Comparison of ENCODE assay signal across 17 mouse cellular contexts in the genomic region with DNA sequence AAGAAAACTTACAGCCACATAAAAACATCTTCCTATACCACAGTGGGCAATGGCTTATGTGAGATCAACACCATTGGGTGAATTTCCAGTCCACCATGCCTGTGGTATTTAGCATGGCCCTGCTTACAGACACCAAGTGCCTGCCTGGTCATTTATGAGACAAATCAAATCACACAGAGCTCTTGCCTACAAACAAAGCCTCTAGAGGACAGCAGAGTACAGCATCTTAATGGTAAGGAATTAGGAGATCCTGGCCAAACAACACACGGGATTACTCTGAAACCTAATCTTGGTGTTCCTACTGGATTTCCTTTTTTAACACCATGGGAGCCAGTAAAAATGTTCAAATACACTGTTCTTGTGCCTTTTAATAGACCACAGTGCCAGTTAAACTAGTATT. TPM values are rescaled to one million over a fixed set of nuclear protein-coding genes. Genes with fewer than 3 reads are reported as not detected.
DNase-seq lines count a peak whose midpoint lies in the region; ATAC-seq and TF ChIP-seq lines count a peak whose summit lies in the region.
"Had no signal": no experiment of that assay in that cellular context is flagged by ENCODE, and none has a peak within 500 bp of the region (broad histone marks: within the 10 kb centered on the region; RNA-seq: fewer than 3 reads in every experiment).

No protein-coding gene starts in this region.

- no peak overlapping the region for H3K9ac ChIP-seq in intestine, postnatal 0 days (ENCODE audit: low read depth, low read length)
- H3K9ac ChIP-seq in intestine, embryonic 16.5 days (ENCODE audit: low read depth, low read length) = no peak overlapping the region
- no peak overlapping the region for H3K9ac ChIP-seq in liver, postnatal 0 days (replicated peaks)
- H3K9ac ChIP-seq in liver, embryonic 11.5 days (ENCODE audit: low read depth, low read length) = no peak overlapping the region
- H3K9ac ChIP-seq: embryonic facial prominence, embryonic 13.5 days; forebrain, embryonic 13.5 days; hindbrain, embryonic 13.5 days had no signal

- DNase-seq in liver, postnatal 0 days = no peak
- no peak for DNase-seq in liver, embryonic 11.5 days (ENCODE audit: low spot score)
- DNase-seq in brain, adult 2 months (ENCODE audit: low read depth, low spot score) = peak; percentile 43
- no peak for DNase-seq in urinary bladder, postnatal 25 days (ENCODE audit: low spot score)
- DNase-seq: adrenal gland, postnatal 10 days; cerebellum, adult 18-20 months; cerebellum, adult 9-11 months; cerebellum, postnatal 36 days; gastrocnemius, adult 2 months; gastrocnemius, postnatal 25 days; heart, postnatal 10 days; heart, postnatal 4 days had no signal

- H3K4me1 ChIP-seq in intestine, postnatal 0 days (replicated peaks; ENCODE audit: control insufficient read depth, insufficient read depth, low read length) = no peaks in the 10 kb centered on the region
- H3K4me1 ChIP-seq in intestine, embryonic 16.5 days (ENCODE audit: control insufficient read depth, insufficient read depth, low read length) = no peaks in the 10 kb centered on the region
- no peaks in the 10 kb centered on the region for H3K4me1 ChIP-seq in liver, postnatal 0 days (ENCODE audit: insufficient read depth)
- H3K4me1 ChIP-seq in liver, embryonic 11.5 days (replicated peaks; ENCODE audit: control insufficient read depth, insufficient read depth, low read length) = no peaks in the 10 kb centered on the region
- H3K4me1 ChIP-seq: embryonic facial prominence, embryonic 13.5 days; forebrain, embryonic 13.5 days had no signal

- no peak overlapping the region for H3K4me3 ChIP-seq in intestine, postnatal 0 days (ENCODE audit: low read depth, low read length)
- H3K4me3 ChIP-seq in intestine, embryonic 16.5 days (ENCODE audit: low read length) = no peak overlapping the region
- no peak overlapping the region for H3K4me3 ChIP-seq in liver, postnatal 0 days (ENCODE audit: low read depth, low read length)
- H3K4me3 ChIP-seq in liver, embryonic 11.5 days (ENCODE audit: low read depth, low read length) = no peak overlapping the region
- H3K4me3 ChIP-seq: embryonic facial prominence, embryonic 13.5 days; forebrain, embryonic 13.5 days; gastrocnemius, adult 2 months; hindbrain, embryonic 13.5 days had no signal

- no peaks in the 10 kb centered on the region for H3K27me3 ChIP-seq in intestine, postnatal 0 days (replicated peaks; ENCODE audit: control insufficient read depth, insufficient read depth, low read length)
- H3K27me3 ChIP-seq in intestine, embryonic 16.5 days (replicated peaks; ENCODE audit: control insufficient read depth, insufficient read depth, low read length) = no peaks in the 10 kb centered on the region
- H3K27me3 ChIP-seq in liver, postnatal 0 days (ENCODE audit: insufficient read depth, low read length) = no peaks in the 10 kb centered on the region
- no peaks in the 10 kb centered on the region for H3K27me3 ChIP-seq in liver, embryonic 11.5 days (replicated peaks; ENCODE audit: control insufficient read depth, insufficient read depth, low read length)
- H3K27me3 ChIP-seq: embryonic facial prominence, embryonic 13.5 days; forebrain, embryonic 13.5 days; hindbrain, embryonic 13.5 days had no signal

- no peaks in the 10 kb centered on the region for H3K9me3 ChIP-seq in intestine, postnatal 0 days (ENCODE audit: control insufficient read depth)
- H3K9me3 ChIP-seq in intestine, embryonic 16.5 days (ENCODE audit: control insufficient read depth, low read length) = no peaks in the 10 kb centered on the region
- no peaks in the 10 kb centered on the region for H3K9me3 ChIP-seq in liver, postnatal 0 days (ENCODE audit: low read length)
- H3K9me3 ChIP-seq in liver, embryonic 11.5 days (ENCODE audit: control insufficient read depth, low read length) = no peaks in the 10 kb centered on the region
- H3K9me3 ChIP-seq: embryonic facial prominence, embryonic 13.5 days; forebrain, embryonic 13.5 days; hindbrain, embryonic 13.5 days had no signal

- no peak for ATAC-seq in intestine, postnatal 0 days
- ATAC-seq in intestine, embryonic 16.5 days = no peak
- ATAC-seq in liver, postnatal 0 days = no peak
- ATAC-seq in liver, embryonic 11.5 days (replicated peaks; ENCODE audit: low FRiP score) = no peak
- ATAC-seq: forebrain, embryonic 13.5 days had no signal

- peak; percentile 18; the same call in 1 of the 2 replicates for TF ChIP-seq CTCF in intestine, postnatal 0 days (IDR thresholded peaks at IDR 0.05; ENCODE audit: low read depth)
- 0 out of 2 replicates have a peak, but pooled peaks have one; percentile 4 for TF ChIP-seq CTCF in liver, postnatal 0 days (IDR thresholded peaks at IDR 0.05; ENCODE audit: low read depth)

- WGBS in intestine, postnatal 0 days = 79% methylated on average over 1 of the region's 1 CpGs
- 70% methylated on average over 1 of the region's 1 CpGs for WGBS in intestine, embryonic 16.5 days
- WGBS in liver, postnatal 0 days (ENCODE audit: insufficient replicate concordance) = 78% methylated on average over 1 of the region's 1 CpGs
- WGBS in liver, embryonic 11.5 days = 87% methylated on average over 1 of the region's 1 CpGs

- H3K27ac ChIP-seq in intestine, postnatal 0 days (ENCODE audit: low read depth, low read length) = no peak overlapping the region
- H3K27ac ChIP-seq in intestine, embryonic 16.5 days (ENCODE audit: low read length) = no peak overlapping the region
- no peak overlapping the region for H3K27ac ChIP-seq in liver, postnatal 0 days (ENCODE audit: low read depth)
- H3K27ac ChIP-seq in liver, embryonic 11.5 days (ENCODE audit: low read depth, low read length) = no peak overlapping the region
- H3K27ac ChIP-seq: embryonic facial prominence, embryonic 13.5 days; forebrain, embryonic 13.5 days; hindbrain, embryonic 13.5 days had no signal

- H3K36me3 ChIP-seq in intestine, postnatal 0 days (ENCODE audit: control insufficient read depth, insufficient read depth) = peaks cover 63% of the 10 kb centered on the region
- H3K36me3 ChIP-seq in intestine, embryonic 16.5 days (ENCODE audit: control insufficient read depth, insufficient read depth, low read length) = peaks cover 18% of the 10 kb centered on the region; the same call in 1 of the 2 replicates
- peaks cover 72% of the 10 kb centered on the region for H3K36me3 ChIP-seq in liver, postnatal 0 days (replicated peaks; ENCODE audit: insufficient read depth, low read length)
- H3K36me3 ChIP-seq in liver, embryonic 11.5 days (ENCODE audit: control insufficient read depth, insufficient read depth, low read length) = peaks cover 63% of the 10 kb centered on the region

- H3K4me2 ChIP-seq in intestine, postnatal 0 days (replicated peaks; ENCODE audit: low read depth) = no peak overlapping the region
- H3K4me2 ChIP-seq in intestine, embryonic 16.5 days (ENCODE audit: low read depth, low read length) = no peak overlapping the region
- no peak overlapping the region for H3K4me2 ChIP-seq in liver, postnatal 0 days (ENCODE audit: low read depth, low read length)
- H3K4me2 ChIP-seq in liver, embryonic 11.5 days = no peak overlapping the region
- H3K4me2 ChIP-seq: embryonic facial prominence, embryonic 13.5 days; forebrain, embryonic 13.5 days; hindbrain, embryonic 13.5 days had no signal

- no peak for TF ChIP-seq EP300 in liver, postnatal 0 days (IDR thresholded peaks at IDR 0.05; ENCODE audit: low read depth)

RNA-seq across cellular contexts. Expression of a gene that starts 23.1 kb away (rescaled TPM):
- 21.1 and 21.7 TPM in 2 replicates for polyA plus RNA-seq in intestine, postnatal 0 days (2015; fragmentation: Nextera tagmentation; extraction: Ambion mirVana)
- polyA plus RNA-seq in intestine, embryonic 16.5 days (2015; fragmentation: Nextera tagmentation; extraction: Ambion mirVana) = 57.4 and 63.0 TPM in 2 replicates
- 18.2 and 19.6 TPM in 2 replicates for polyA plus RNA-seq in liver, postnatal 0 days (2015; fragmentation: Nextera tagmentation; extraction: Ambion mirVana)
- polyA plus RNA-seq in liver, embryonic 11.5 days (2014; fragmentation: Nextera tagmentation; extraction: Ambion mirVana) = 97.9 and 110 TPM in 2 replicates

RNA-seq across cellular contexts. Expression of a gene that starts 23.2 kb away (rescaled TPM):
- polyA plus RNA-seq in intestine, postnatal 0 days (2015; fragmentation: Nextera tagmentation; extraction: Ambion mirVana) = 10.4 and 13.9 TPM in 2 replicates
- 21.5 and 25.3 TPM in 2 replicates for polyA plus RNA-seq in intestine, embryonic 16.5 days (2015; fragmentation: Nextera tagmentation; extraction: Ambion mirVana)
- 6.6 and 8.3 TPM in 2 replicates for polyA plus RNA-seq in liver, postnatal 0 days (2015; fragmentation: Nextera tagmentation; extraction: Ambion mirVana)
- 30.8 TPM in 2 replicates for polyA plus RNA-seq in liver, embryonic 11.5 days (2014; fragmentation: Nextera tagmentation; extraction: Ambion mirVana)
